ENCODE assay signal across 29 mouse cellular contexts in the genomic region with DNA sequence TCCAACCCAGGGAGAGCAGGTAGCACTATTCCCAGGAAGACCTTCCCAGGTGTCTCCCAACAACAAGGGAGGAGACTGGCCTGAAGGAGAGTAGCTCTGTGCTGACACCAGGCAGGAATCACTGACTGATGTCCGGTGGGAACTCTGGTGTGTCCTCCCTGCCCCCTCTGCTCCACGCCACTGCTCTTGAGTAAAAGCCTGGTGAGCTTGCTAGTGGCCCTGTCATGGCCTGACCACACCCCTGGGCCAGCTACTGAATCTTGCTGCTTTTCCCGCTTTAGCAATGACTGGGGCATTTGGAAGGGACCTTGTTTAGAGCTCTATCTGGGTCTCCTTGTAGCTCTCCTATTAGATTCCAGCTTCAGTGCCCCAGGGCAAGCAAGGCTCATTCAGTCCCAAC. TPM values are rescaled to one million over a fixed set of nuclear protein-coding genes. Genes with fewer than 3 reads are reported as not detected.
DNase-seq lines count a peak whose midpoint lies in the region; ATAC-seq and TF ChIP-seq lines count a peak whose summit lies in the region.
"Had no signal": no experiment of that assay in that cellular context is flagged by ENCODE, and none has a peak within 500 bp of the region (broad histone marks: within the 10 kb centered on the region; RNA-seq: fewer than 3 reads in every experiment).

No protein-coding gene starts in this region.

- H3K4me3 ChIP-seq in gastrocnemius, adult 2 months, result no peak overlapping the region
- H3K4me3 ChIP-seq in kidney, embryonic 16.5 days (ENCODE audit: low read length), result no peak overlapping the region
- H3K4me3 ChIP-seq in midbrain, embryonic 11.5 days (ENCODE audit: low read depth, low read length), result no peak overlapping the region
- no peak overlapping the region for H3K4me3 ChIP-seq in midbrain, embryonic 13.5 days (replicated peaks)
- H3K4me3 ChIP-seq in forebrain, embryonic 11.5 days (ENCODE audit: low read depth, low read length), result no peak overlapping the region
- H3K4me3 ChIP-seq: intestine, embryonic 15.5 days; limb, embryonic 10.5 days; limb, embryonic 15.5 days; liver, embryonic 13.5 days; midbrain, embryonic 15.5 days had no signal

- H3K27ac ChIP-seq in gastrocnemius, adult 2 months, result peak overlapping the region; percentile 54; the same call in 1 of the 2 replicates
- no peak overlapping the region for H3K27ac ChIP-seq in kidney, embryonic 16.5 days (ENCODE audit: low read length)
- no peak overlapping the region for H3K27ac ChIP-seq in midbrain, embryonic 11.5 days (ENCODE audit: low read depth, low read length)
- H3K27ac ChIP-seq in midbrain, embryonic 13.5 days, result no peak overlapping the region
- no peak overlapping the region for H3K27ac ChIP-seq in forebrain, embryonic 11.5 days (ENCODE audit: low read depth, low read length)
- H3K27ac ChIP-seq: hindbrain, postnatal 0 days; intestine, embryonic 15.5 days; limb, embryonic 15.5 days; liver, embryonic 13.5 days; midbrain, embryonic 15.5 days had no signal

- no peak overlapping the region for H3K4me2 ChIP-seq in kidney, embryonic 16.5 days (replicated peaks; ENCODE audit: low read depth, low read length)
- no peak overlapping the region for H3K4me2 ChIP-seq in midbrain, embryonic 11.5 days
- no peak overlapping the region for H3K4me2 ChIP-seq in midbrain, embryonic 13.5 days (replicated peaks)
- H3K4me2 ChIP-seq in forebrain, embryonic 11.5 days (ENCODE audit: low read depth, low read length, severe bottlenecking), result no peak overlapping the region
- H3K4me2 ChIP-seq: intestine, embryonic 15.5 days; limb, embryonic 15.5 days; liver, embryonic 13.5 days; midbrain, embryonic 15.5 days had no signal

- TF ChIP-seq CTCF in gastrocnemius, adult 2 months (IDR thresholded peaks at IDR 0.05), result no peak

- no peaks in the 10 kb centered on the region for H3K27me3 ChIP-seq in kidney, embryonic 16.5 days (ENCODE audit: insufficient read depth, low read length)
- H3K27me3 ChIP-seq in midbrain, embryonic 11.5 days (ENCODE audit: control insufficient read depth, insufficient read depth, low read length), result no peaks in the 10 kb centered on the region
- no peaks in the 10 kb centered on the region for H3K27me3 ChIP-seq in midbrain, embryonic 13.5 days
- no peaks in the 10 kb centered on the region for H3K27me3 ChIP-seq in forebrain, embryonic 11.5 days (ENCODE audit: control insufficient read depth, insufficient read depth, low read length)
- H3K27me3 ChIP-seq: intestine, embryonic 15.5 days; limb, embryonic 15.5 days; liver, embryonic 13.5 days; midbrain, embryonic 15.5 days; Patski had no signal

- WGBS in kidney, embryonic 16.5 days, result 48% methylated on average over 3 of the region's 3 CpGs
- WGBS in midbrain, embryonic 11.5 days, result 47% methylated on average over 3 of the region's 3 CpGs
- WGBS in midbrain, embryonic 13.5 days, result 53% methylated on average over 3 of the region's 3 CpGs
- 53% methylated on average over 3 of the region's 3 CpGs for WGBS in forebrain, embryonic 11.5 days

- no peak overlapping the region for H3K9ac ChIP-seq in kidney, embryonic 16.5 days (replicated peaks; ENCODE audit: low read length)
- no peak overlapping the region for H3K9ac ChIP-seq in midbrain, embryonic 11.5 days (ENCODE audit: low read length)
- no peak overlapping the region for H3K9ac ChIP-seq in midbrain, embryonic 13.5 days (replicated peaks)
- no peak overlapping the region for H3K9ac ChIP-seq in forebrain, embryonic 11.5 days (ENCODE audit: low read length)
- H3K9ac ChIP-seq: intestine, embryonic 15.5 days; limb, embryonic 15.5 days; liver, embryonic 13.5 days; midbrain, embryonic 15.5 days had no signal

- H3K36me3 ChIP-seq in kidney, embryonic 16.5 days (ENCODE audit: insufficient read depth, low read length), result no peaks in the 10 kb centered on the region
- H3K36me3 ChIP-seq in midbrain, embryonic 11.5 days (ENCODE audit: control insufficient read depth, insufficient read depth, low read length), result no peaks in the 10 kb centered on the region
- H3K36me3 ChIP-seq in midbrain, embryonic 13.5 days, result no peaks in the 10 kb centered on the region
- H3K36me3 ChIP-seq in forebrain, embryonic 11.5 days (ENCODE audit: control insufficient read depth, insufficient read depth, low read length), result no peaks in the 10 kb centered on the region
- H3K36me3 ChIP-seq: G1E; intestine, embryonic 15.5 days; limb, embryonic 10.5 days; limb, embryonic 15.5 days; midbrain, embryonic 15.5 days had no signal

- intact Hi-C loops in gastrocnemius, adult 2 months (cut with DNase I), result loop anchor here (10.0 kb wide), 1 partner anchor 158 kb away; no protein-coding TSS in a partner anchor

- 0 out of 2 replicates have a peak, but pooled peaks have one; percentile 60 for ATAC-seq in kidney, embryonic 16.5 days (ENCODE audit: low FRiP score, low TSS enrichment)
- ATAC-seq in midbrain, embryonic 11.5 days (ENCODE audit: low FRiP score), result no peak
- ATAC-seq in midbrain, embryonic 13.5 days, result no peak
- no peak for ATAC-seq in forebrain, embryonic 11.5 days (replicated peaks; ENCODE audit: low FRiP score)
- ATAC-seq: forebrain, embryonic 14.5 days; hindbrain, postnatal 0 days; intestine, embryonic 15.5 days; midbrain, embryonic 15.5 days; Patski had no signal

- H3K4me1 ChIP-seq in kidney, embryonic 16.5 days (ENCODE audit: insufficient read depth, low read length), result 0 out of 2 replicates have a peak, but pooled peaks cover 6% of the 10 kb centered on the region
- H3K4me1 ChIP-seq in midbrain, embryonic 11.5 days (ENCODE audit: control insufficient read depth, insufficient read depth, low read length), result no peaks in the 10 kb centered on the region
- no peaks in the 10 kb centered on the region for H3K4me1 ChIP-seq in midbrain, embryonic 13.5 days (replicated peaks)
- no peaks in the 10 kb centered on the region for H3K4me1 ChIP-seq in forebrain, embryonic 11.5 days (replicated peaks; ENCODE audit: control insufficient read depth, insufficient read depth, low read length)
- H3K4me1 ChIP-seq: intestine, embryonic 15.5 days had no signal

- H3K9me3 ChIP-seq in kidney, embryonic 16.5 days (ENCODE audit: low read length), result no peaks in the 10 kb centered on the region
- no peaks in the 10 kb centered on the region for H3K9me3 ChIP-seq in midbrain, embryonic 11.5 days (ENCODE audit: control insufficient read depth, low read length)
- no peaks in the 10 kb centered on the region for H3K9me3 ChIP-seq in midbrain, embryonic 13.5 days
- no peaks in the 10 kb centered on the region for H3K9me3 ChIP-seq in forebrain, embryonic 11.5 days (ENCODE audit: control insufficient read depth, low read length)
- H3K9me3 ChIP-seq: G1E; intestine, embryonic 15.5 days; limb, embryonic 10.5 days; limb, embryonic 15.5 days; liver, embryonic 13.5 days; midbrain, embryonic 15.5 days had no signal

- no peak for DNase-seq in gastrocnemius, adult 2 months
- DNase-seq in gastrocnemius, postnatal 25 days, result no peak
- no peak for DNase-seq in kidney, postnatal 10 days
- peak; percentile 78 for DNase-seq in midbrain, embryonic 11.5 days (ENCODE audit: low spot score, missing footprints)
- no peak for DNase-seq in forebrain, embryonic 11.5 days (ENCODE audit: low spot score)
- DNase-seq in right cerebral cortex, postnatal 4 days, result no peak
- DNase-seq: adrenal gland, postnatal 14 days; cerebellum, adult 11-12 months; cerebellum, postnatal 10 days; gastrocnemius, postnatal 36 days; heart, adult 18-20 months; heart, postnatal 14 days; kidney, adult 2 months; layer of hippocampus, adult 9-11 months; liver, embryonic 13.5 days; lung, adult 2 months; lung, postnatal 14 days; thymus, adult 2 months; thymus, postnatal 36 days had no signal

RNA-seq across cellular contexts. Expression of gene Rin3, which starts 59.8 kb away (rescaled TPM):
- total RNA-seq in gastrocnemius, adult 2 months (2021), result 10 to 100 TPM in 1 of 2 experiments, 1 to 10 TPM in 1; 6.4 to 14.3 TPM
- 1 to 10 TPM; 6.0 to 8.1 TPM for total RNA-seq in gastrocnemius, postnatal 25 days (2021)
- 8.7 and 9.1 TPM in 2 replicates for polyA plus RNA-seq in kidney, embryonic 16.5 days (2015; fragmentation: Nextera tagmentation; extraction: Ambion mirVana)
- polyA plus RNA-seq in midbrain, embryonic 11.5 days (2014; fragmentation: Nextera tagmentation; extraction: Ambion mirVana), result 3.3 and 4.8 TPM in 2 replicates
- 3.4 and 3.7 TPM in 2 replicates for polyA plus RNA-seq in midbrain, embryonic 13.5 days (2015; fragmentation: Nextera tagmentation; extraction: Ambion mirVana)
- polyA plus RNA-seq in forebrain, embryonic 11.5 days (2014; fragmentation: Nextera tagmentation; extraction: Ambion mirVana), result 4.1 and 6.1 TPM in 2 replicates
